Mouse (Mus musculus): ENCODE results near the gene Rfc3. TPM values are rescaled to one million over a fixed set of nuclear protein-coding genes. Genes with fewer than 3 reads are reported as not detected.
"Not testable (repeated sequence)": the region's sequence is repeated elsewhere in the genome, so short reads cannot be mapped to it uniquely, and the experiment has no call there.

Rfc3 gene
- polyA plus RNA-seq (2015; fragmentation: Nextera tagmentation; extraction: Ambion mirVana), result 88.3 and 96.6 TPM in 2 replicates

GRCm38 (mm10) chr5:151650700-151651410 lies at the start of gene Rfc3:
Gene Rfc3 (minus strand): TSS chr5:151651242.
- DNase-seq (ENCODE audit: low spot score), result peak; percentile 93

GRCm38 (mm10) chr5:151693636-151694035 lies 42.6 kb upstream of the Rfc3 start:
- not testable (repeated sequence) for DNase-seq (ENCODE audit: low spot score)

DNA sequence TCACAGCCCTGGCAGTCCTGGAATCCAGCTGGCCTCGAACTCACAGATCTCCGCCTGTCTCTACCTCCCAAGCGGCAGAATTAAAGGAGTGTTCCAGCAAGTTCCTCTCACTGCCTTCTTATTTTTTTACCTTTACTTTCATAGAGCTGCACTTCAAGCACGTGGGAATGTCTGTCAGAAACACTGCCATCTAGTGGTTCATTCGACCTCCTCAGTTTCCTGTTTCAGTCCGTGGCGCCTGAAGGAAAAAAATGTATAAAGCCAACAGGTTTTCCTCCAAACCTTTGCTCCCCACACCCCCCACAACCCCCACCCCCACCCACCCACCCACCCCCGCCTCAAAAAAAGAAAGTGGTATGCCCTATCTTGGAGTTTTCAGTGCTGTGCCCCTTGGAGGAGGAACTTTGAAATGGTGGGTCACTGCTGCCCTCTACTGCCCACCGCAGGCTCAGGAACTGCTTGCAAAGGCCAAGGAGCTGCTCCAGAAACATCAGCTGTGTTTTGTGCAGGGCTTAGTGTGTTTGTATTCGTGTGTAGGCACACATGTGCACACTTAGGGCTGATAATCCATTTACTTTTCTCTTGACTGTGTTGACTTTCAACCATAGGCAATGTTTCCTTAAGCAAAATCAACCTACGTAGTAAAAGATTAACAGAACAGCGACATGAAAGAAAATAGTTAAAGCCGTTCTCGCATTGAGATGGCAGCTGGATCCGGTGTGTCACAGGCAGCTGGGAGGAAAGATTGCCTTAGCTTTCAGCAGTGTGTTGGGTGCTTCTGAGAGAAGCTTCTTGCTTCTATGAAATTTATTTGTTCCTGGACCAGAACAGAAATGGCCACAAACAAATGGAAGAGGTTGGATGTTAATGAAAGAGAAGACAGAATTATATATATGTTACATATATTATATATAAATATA lies 35.8 kb upstream of the Rfc3 start:
- peak; percentile 73 for DNase-seq (ENCODE audit: low spot score)

DNA sequence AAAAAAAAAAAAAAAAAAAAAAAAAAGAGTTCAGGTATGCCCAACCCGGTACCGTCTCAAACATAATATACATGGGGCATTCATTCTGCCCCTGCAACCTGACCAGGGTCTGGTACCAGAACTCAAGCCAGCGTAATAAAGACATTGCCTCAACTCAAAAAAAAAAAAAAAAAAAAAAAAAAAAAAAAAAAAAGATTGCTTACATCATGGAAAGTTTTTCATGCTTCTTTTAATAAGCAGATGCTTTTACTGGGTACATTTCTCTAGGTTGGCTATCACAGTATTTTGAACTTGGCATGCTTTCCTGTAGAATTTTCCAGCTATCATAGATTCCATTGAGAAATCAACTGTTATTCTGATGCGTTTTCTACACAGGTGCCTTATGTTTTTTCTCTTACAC lies 11.2 kb upstream of the Rfc3 start:
- DNase-seq (ENCODE audit: low spot score), result no peak

DNA sequence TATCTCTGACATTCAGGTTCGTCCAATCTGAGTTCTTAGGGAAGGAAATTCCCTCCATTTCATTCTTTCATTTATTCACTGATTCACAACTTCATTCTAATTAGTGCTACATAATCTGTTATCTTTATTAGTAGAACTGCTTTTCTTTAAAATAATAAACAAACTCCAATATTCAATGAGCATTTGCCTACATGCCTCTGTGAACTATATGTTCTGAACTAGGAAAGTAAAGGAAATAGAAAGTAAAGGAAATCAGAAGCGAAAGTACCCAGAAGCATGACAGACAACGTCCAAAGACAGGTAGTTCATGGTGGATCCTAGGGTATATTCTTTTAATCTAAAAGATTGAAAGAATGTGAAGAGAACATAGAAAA lies 356 bp upstream of the Rfc3 start:
- no peak for DNase-seq (ENCODE audit: low spot score)

DNA sequence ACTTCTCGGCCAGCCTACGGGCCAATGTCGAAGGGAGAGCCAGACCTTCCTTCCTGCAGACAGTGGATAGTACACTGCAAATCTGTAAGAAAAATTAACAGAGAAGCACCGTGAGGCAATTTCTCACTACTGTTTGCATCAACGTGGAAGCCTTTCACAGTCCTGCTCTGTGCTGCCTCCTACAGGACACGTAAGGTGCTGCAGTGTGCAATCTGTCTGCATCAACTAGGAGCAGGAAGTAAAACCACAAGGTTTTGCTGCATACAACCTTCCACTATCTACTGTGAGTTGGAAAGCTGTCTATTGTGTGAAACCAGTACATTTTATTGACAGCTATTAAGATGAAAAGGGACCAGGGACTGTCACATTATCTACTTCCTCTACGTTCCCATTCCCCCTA lies 6.2 kb downstream of the Rfc3 start:
- peak; percentile 52 for DNase-seq (ENCODE audit: low spot score)

DNA sequence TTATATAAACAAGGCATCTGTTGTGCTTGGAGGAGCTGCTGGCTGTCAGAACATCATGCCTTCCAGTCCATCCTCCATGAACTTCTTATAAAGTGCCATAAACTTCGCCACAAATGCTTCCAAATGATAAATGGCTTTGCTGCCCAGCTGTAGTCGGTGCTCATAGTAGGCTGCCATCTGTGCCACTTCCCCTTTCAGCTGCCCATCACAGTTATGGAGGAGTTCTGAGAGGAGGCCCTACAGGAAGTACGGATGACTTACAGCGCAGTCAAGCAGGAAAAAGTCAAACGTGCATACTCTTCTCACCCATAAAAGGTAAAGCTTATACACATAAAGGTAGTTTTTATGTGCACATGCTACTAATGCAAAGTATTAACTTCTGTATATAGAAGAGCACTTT lies 8.2 kb downstream of the Rfc3 start:
- no peak for DNase-seq (ENCODE audit: low spot score)

DNA sequence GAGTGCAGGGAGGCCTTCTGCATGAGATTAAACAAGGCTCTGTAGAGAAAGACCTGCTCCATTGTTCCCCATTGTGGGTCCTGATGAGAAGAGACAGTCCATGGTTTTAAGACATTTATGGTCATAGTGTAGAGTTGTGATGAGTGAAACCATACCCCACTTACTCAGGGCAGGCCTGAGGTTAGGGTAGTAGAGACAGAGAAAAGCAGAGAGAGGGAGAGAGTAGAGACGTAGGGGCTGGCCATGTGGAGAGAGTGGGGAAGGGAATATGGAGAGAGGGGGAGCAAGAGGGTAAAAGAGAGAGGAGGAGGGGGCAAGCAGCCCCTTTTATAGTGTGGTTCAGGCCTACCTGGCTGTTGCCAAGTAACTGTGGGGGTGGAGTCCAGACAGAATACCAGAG lies 8.9 kb downstream of the Rfc3 start:
- DNase-seq (ENCODE audit: low spot score), result no peak

GRCm38 (mm10) chr5:151605921-151606320 lies 45.1 kb downstream of the Rfc3 start, which contains the start of gene Vmn2r18:
Gene Vmn2r18 (minus strand): TSS chr5:151606021.
- DNase-seq (ENCODE audit: low spot score), result no peak

DNA sequence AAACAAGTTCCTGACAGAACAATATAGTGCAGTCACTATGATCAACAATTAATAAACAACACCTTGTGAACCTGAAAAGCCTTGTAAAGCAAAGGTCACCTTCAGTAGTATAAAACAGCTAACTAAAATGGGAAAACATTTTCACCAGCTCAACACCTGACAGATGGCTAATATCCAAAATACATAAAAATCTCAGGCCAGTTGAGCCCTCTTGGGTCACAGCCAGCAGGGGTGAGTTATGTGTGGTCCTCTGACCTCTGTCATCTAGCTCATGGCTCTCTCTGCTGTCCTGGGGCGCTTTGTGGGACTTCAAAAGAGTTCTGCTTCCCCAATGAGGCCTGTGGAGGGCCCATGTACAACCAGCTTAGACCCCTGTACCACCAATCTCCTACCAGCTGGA lies 49.3 kb downstream of the Rfc3 start:
- DNase-seq (ENCODE audit: low spot score), result no peak

Other genes with a start within 250 kb of the Rfc3 start
- gene Gm42906, start 223.1 kb downstream of the Rfc3 start, polyA plus RNA-seq (2015; fragmentation: Nextera tagmentation; extraction: Ambion mirVana), result not detected in 2 replicates
- gene Vmn2r18, start 45.2 kb downstream of the Rfc3 start, polyA plus RNA-seq (2015; fragmentation: Nextera tagmentation; extraction: Ambion mirVana), result 0.10 TPM in 2 replicates

Measured in thymus, postnatal 0 days (tissue).